Mouse (Mus musculus): ENCODE results near the gene Ddx39. TPM values are rescaled to one million over a fixed set of nuclear protein-coding genes. Genes with fewer than 3 reads are reported as not detected.

Gene Ddx39
- polyA plus RNA-seq, 1 experiment from 2014 or later, result 187 TPM

GRCm38 (mm10) chr8:83725521-83726102 is 10.6 kb downstream of the Ddx39 start:
- Histone ChIP-seq H3K36me3 (peaks cover 72% of the 10 kb centered on the region), H3K4me2 (no peak overlapping the region), H3K4me3 (no peak overlapping the region), H3K9me3 (no peaks in the 10 kb centered on the region), H3K9ac (no peak overlapping the region), H3K4me1 (no peaks in the 10 kb centered on the region), H3K27ac (no peak overlapping the region), H3K27me3 (no peaks in the 10 kb centered on the region)
- 86% methylated on average over 8 of the region's 8 CpGs for WGBS
- ATAC-seq (ENCODE audit: borderline replicate concordance, extremely low read depth, low FRiP score, low TSS enrichment), result no peak

DNA sequence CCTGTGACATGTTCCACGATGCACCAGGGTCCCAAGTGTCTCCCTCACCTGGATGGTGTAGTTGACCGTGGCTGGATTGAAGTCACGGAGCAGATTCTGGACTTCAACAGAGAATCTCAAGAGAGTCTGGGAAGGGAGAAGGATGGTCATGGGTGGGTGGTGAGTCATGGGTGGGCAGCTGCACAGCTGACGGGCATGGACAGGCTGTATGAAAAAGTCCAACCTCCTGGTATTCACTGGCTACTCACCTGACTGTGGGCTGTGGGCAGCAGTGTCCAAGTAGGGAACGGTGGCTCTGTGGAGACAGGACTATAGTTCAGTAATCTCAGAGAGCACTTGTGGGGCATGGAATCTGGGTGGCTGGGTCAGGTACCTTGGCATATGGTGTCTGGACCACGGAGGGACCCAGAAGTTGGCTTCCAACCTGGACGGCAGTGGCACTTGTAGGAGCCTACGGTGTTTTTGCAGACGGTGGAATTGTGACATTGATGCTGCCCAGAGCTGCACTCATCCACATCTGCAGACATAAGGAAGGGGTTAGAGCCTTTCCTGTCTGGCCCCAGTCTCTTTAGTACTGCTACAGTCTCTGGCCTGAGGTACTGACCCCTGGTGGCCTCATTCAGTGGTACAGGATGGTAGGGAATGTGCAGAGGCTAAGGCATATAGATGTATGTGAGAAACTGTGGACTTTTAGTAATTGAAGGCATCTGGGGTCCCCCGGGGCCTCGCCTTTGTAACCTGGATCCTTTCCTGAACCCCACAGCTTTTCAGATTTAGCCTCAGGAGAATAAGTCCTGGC is 14.2 kb downstream of the Ddx39 start:
- Histone ChIP-seq H3K27me3 (no peaks in the 10 kb centered on the region), H3K9ac (no peak overlapping the region), H3K9me3 (no peaks in the 10 kb centered on the region), H3K4me2 (no peak overlapping the region), H3K27ac (no peak overlapping the region), H3K4me1 (no peaks in the 10 kb centered on the region), H3K36me3 (peaks cover 45% of the 10 kb centered on the region), H3K4me3 (no peak overlapping the region)
- ATAC-seq (ENCODE audit: borderline replicate concordance, extremely low read depth, low FRiP score, low TSS enrichment), result no peak
- 79% methylated on average over 11 of the region's 11 CpGs for WGBS

DNA sequence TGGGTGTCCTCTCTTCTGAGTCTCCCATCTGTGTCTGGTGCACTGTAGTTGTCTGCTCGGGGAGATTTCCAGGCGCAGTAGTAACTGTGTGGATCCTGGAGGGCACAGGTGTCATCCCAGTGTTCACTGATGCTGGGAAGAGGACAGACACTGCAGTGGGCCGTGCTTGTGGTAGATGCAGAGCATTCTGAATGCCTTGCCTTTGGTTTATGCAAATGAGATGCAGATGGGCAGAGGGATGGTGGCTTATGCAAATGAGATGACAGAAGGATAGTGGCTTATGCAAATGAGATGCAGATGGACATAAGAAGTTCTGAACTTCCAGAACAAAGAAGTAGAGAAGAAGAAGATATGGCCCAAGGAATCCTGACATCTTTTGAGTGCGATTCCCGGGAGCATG is 16.9 kb downstream of the Ddx39 start:
- WGBS, result 71% methylated on average over 5 of the region's 5 CpGs

GRCm38 (mm10) chr8:83732919-83733318 is 17.9 kb downstream of the Ddx39 start:
- H3K27me3 ChIP-seq, result no peaks in the 10 kb centered on the region
- no peak overlapping the region for H3K27ac ChIP-seq
- H3K4me1 ChIP-seq, result peaks cover 6% of the 10 kb centered on the region
- WGBS, result 64% methylated on average over 6 of the region's 6 CpGs
- no peak overlapping the region for H3K9ac ChIP-seq
- H3K36me3 ChIP-seq, result peaks cover 20% of the 10 kb centered on the region; the same call in 1 of the 2 replicates
- no peaks in the 10 kb centered on the region for H3K9me3 ChIP-seq
- ATAC-seq (ENCODE audit: borderline replicate concordance, extremely low read depth, low FRiP score, low TSS enrichment), result no peak
- H3K4me3 ChIP-seq, result no peak overlapping the region
- no peak overlapping the region for H3K4me2 ChIP-seq

More for the DNA sequence above, 16.9 kb downstream of the Ddx39 start:
- Histone ChIP-seq H3K4me2 (no peak overlapping the region), H3K36me3 (peaks cover 25% of the 10 kb centered on the region; the same call in 1 of the 2 replicates), H3K27ac (no peak overlapping the region), H3K27me3 (no peaks in the 10 kb centered on the region), H3K4me3 (no peak overlapping the region), H3K9ac (no peak overlapping the region), H3K9me3 (no peaks in the 10 kb centered on the region), H3K4me1 (no peaks in the 10 kb centered on the region)
- no peak for ATAC-seq (ENCODE audit: borderline replicate concordance, extremely low read depth, low FRiP score, low TSS enrichment)

DNA sequence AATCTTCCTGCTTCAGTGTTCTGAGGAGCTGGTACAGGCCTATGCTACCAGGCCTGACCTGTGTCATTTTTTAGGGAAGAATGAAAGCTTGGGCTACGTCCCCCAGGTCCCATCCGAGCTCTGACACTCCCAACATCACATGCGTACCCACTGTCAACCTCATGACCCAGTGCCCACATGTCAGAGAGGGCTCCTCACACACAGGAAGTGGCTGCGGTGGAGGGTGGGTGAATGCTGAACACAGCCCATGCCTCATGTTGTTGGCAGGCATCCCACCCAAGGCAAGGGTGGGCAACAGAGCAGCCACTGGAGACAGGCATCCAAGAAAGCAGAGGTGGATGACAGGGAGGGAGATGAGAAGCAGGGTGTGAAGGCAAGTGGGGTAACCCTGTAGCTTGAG is 21.7 kb downstream of the Ddx39 start:
- 68% methylated on average over 4 of the region's 4 CpGs for WGBS
- Histone ChIP-seq H3K9ac (no peak overlapping the region), H3K27ac (no peak overlapping the region), H3K36me3 (peaks cover 3% of the 10 kb centered on the region; the same call in 1 of the 2 replicates), H3K9me3 (no peaks in the 10 kb centered on the region), H3K4me3 (no peak overlapping the region), H3K4me1 (peaks cover 34% of the 10 kb centered on the region), H3K27me3 (no peaks in the 10 kb centered on the region), H3K4me2 (no peak overlapping the region)
- ATAC-seq (ENCODE audit: borderline replicate concordance, extremely low read depth, low FRiP score, low TSS enrichment), result no peak

DNA sequence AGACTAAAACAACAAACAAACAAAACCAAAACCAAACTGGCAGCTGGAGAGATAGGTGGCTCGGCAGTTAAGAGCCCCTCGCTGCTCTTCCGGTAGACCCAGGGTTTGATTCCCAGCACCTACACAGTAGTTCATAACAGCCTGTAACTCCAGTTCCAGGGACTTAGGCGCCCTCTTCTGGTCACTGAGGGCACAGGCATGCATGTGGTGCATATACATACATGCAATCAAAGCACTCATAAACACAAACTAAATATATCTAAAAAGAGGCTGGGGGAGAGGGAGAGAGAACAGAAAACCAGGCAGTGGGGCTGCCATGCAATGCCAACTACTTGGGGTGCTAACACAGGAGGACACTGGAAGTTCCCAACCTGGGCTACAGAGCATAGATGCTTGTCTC is 22.4 kb downstream of the Ddx39 start:
- 89% methylated on average over 4 of the region's 4 CpGs for WGBS
- ATAC-seq (ENCODE audit: borderline replicate concordance, extremely low read depth, low FRiP score, low TSS enrichment), result no peak
- Histone ChIP-seq H3K9me3 (no peaks in the 10 kb centered on the region), H3K9ac (no peak overlapping the region), H3K4me1 (peaks cover 34% of the 10 kb centered on the region), H3K27ac (0 out of 2 replicates have a peak overlapping the region, but pooled peaks have one; percentile 90), H3K36me3 (no peaks in the 10 kb centered on the region), H3K4me2 (peak overlapping the region; percentile 94; the same call in 1 of the 2 replicates), H3K4me3 (no peak overlapping the region), H3K27me3 (no peaks in the 10 kb centered on the region)

- Histone ChIP-seq H3K9ac (no peak overlapping the region; the same call in 1 of the 2 replicates), H3K4me2 (peak overlapping the region; percentile 94), H3K4me1 (peaks cover 34% of the 10 kb centered on the region), H3K27ac (peak overlapping the region; percentile 90), H3K36me3 (no peaks in the 10 kb centered on the region), H3K4me3 (peak overlapping the region; percentile 65; the same call in 1 of the 2 replicates), H3K27me3 (no peaks in the 10 kb centered on the region), H3K9me3 (no peaks in the 10 kb centered on the region)
- ATAC-seq (ENCODE audit: borderline replicate concordance, extremely low read depth, low FRiP score, low TSS enrichment), result no peak
- WGBS, result 64% methylated on average over 4 of the region's 4 CpGs
Measured at GRCm38 (mm10) chr8:83737852-83738562, 23.0 kb downstream of the Ddx39 start.

- Histone ChIP-seq H3K9ac (no peak overlapping the region), H3K27me3 (no peaks in the 10 kb centered on the region), H3K36me3 (no peaks in the 10 kb centered on the region), H3K27ac (peak overlapping the region; percentile 90), H3K9me3 (no peaks in the 10 kb centered on the region), H3K4me2 (peak overlapping the region; percentile 94), H3K4me1 (peaks cover 34% of the 10 kb centered on the region), H3K4me3 (peak overlapping the region; percentile 65)
- peak; percentile 37; the same call in 1 of the 2 replicates for ATAC-seq (ENCODE audit: borderline replicate concordance, extremely low read depth, low FRiP score, low TSS enrichment)
- 63% methylated on average over 10 of the region's 10 CpGs for WGBS
Measured at GRCm38 (mm10) chr8:83738949-83739710, 24.2 kb downstream of the Ddx39 start.

GRCm38 (mm10) chr8:83739711-83740468 is 24.9 kb downstream of the Ddx39 start:
- H3K4me1 ChIP-seq, result peaks cover 34% of the 10 kb centered on the region
- no peak for ATAC-seq (ENCODE audit: borderline replicate concordance, extremely low read depth, low FRiP score, low TSS enrichment)
- H3K4me3 ChIP-seq, result peak overlapping the region; percentile 65
- H3K9me3 ChIP-seq, result no peaks in the 10 kb centered on the region
- H3K27ac ChIP-seq, result peak overlapping the region; percentile 90
- no peaks in the 10 kb centered on the region for H3K27me3 ChIP-seq
- peak overlapping the region; percentile 71; the same call in 1 of the 2 replicates for H3K9ac ChIP-seq
- 31% methylated on average over 8 of the region's 8 CpGs for WGBS
- no peaks in the 10 kb centered on the region for H3K36me3 ChIP-seq
- H3K4me2 ChIP-seq, result peak overlapping the region; percentile 94

DNA sequence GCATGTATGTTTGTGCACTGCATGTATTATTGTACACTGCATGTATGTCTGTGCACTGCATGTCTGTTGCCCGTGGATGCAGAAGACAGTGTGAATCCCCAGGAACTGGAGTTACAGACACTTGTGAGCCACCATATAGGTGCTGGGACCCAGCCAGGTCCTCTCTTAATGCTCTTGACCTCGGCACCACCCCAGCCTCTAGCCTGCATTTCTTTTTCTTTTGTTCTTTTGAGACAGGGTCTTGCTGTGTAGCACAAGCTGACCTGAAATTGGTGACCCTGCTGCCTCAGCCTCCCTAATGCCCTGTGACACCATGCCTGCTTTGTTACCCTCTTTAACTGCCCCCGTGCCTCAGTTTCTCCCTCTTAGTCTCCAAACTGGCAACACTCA is 25.6 kb downstream of the Ddx39 start:
- Histone ChIP-seq H3K9me3 (no peaks in the 10 kb centered on the region), H3K4me1 (peaks cover 34% of the 10 kb centered on the region), H3K4me2 (peak overlapping the region; percentile 94), H3K27me3 (no peaks in the 10 kb centered on the region), H3K4me3 (peak overlapping the region; percentile 65), H3K27ac (peak overlapping the region; percentile 90), H3K9ac (peak overlapping the region; percentile 71), H3K36me3 (no peaks in the 10 kb centered on the region)
- 10% methylated on average over 3 of the region's 3 CpGs for WGBS
- ATAC-seq (ENCODE audit: borderline replicate concordance, extremely low read depth, low FRiP score, low TSS enrichment), result no peak
